Mouse (Mus musculus) yolk sac, embryonic 10.5 days (tissue): ENCODE measurements around the gene Olfr821.
"Not testable (repeated sequence)": the region's sequence is repeated elsewhere in the genome, so short reads cannot be mapped to it uniquely, and the experiment has no call there.

Experiments
- DNase-seq: peaks from one replicate; pipeline ENCODE4 v3.0.0-alpha.2; 2017; ENCODE audit warnings: low spot score

Olfr821 gene

GRCm38 (mm10) chr10:130030048-130030447 is at the start of gene Olfr821:
Olfr821 (plus strand) TSS chr10:130030348.
- no peak for DNase-seq

DNA sequence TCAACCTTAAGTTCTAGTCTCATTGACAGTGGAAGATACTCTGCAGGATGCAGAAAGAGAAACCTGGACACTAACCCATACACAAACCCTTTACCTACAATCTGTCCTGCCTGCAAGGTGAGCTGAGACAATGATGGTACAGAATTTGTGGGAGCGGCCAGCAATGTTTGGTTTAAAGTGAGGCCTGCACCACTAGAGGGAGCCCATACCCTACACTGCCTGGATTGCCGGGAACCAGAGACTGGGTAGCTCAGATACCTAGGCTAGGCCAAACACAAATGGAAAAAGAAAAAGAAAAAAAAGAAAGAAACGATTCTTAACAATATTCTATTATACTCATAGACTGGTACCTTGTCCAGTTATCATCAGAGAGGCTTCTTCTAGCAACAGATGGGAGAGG is 48.3 kb upstream of the Olfr821 start:
- DNase-seq: not testable (repeated sequence)

- DNase-seq: not testable (repeated sequence)
These were observed 45.2 kb upstream of the Olfr821 start, which contains the start of gene Gm10310 for GRCm38 (mm10) chr10:129984962-129985361. Gm10310 (minus strand) TSS chr10:129985062.

DNA sequence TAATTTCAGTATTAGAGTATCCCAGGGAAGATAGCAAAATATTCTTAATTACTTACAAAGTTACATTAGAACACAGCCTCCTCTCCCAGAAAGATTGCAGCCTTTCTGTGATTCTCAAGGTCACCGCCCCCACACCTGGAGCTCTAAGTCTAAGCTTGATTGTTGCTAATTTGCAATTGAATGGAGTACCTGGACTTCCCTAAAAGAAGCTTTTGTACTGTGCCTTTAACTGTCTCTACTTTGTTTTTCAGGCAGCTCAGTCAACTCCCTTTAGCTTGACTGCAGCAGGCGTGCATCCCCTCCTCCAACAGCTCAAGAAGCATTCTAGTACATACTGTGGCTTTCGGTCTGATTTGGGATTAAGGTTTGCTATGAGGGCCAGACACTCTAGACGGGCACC is 26.0 kb upstream of the Olfr821 start:
- not testable (repeated sequence) for DNase-seq

DNA sequence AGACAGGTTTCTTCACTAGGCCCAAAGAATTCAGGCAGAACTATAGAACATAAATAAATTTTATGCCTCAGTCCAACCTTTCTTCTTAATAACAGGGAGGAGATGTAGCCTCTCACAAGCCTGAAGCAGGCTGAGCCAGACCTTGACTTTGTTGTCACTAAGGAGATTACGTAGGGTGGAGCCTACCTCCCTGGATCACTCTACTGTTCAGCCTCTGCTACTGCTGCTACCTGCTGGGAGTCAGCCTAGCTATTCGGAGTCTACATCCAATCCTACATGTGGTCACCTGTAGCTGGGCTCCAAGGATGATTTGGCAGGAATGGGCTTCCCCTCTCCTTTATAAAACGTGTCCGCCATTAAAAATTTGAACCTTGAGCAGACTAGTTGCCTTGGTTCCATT is 24.8 kb upstream of the Olfr821 start:
- not testable (repeated sequence) for DNase-seq

GRCm38 (mm10) chr10:130012321-130012720 is 17.8 kb upstream of the Olfr821 start, which contains the start of gene Olfr820:
Olfr820 (plus strand) TSS chr10:130012621.
- no peak for DNase-seq

DNA sequence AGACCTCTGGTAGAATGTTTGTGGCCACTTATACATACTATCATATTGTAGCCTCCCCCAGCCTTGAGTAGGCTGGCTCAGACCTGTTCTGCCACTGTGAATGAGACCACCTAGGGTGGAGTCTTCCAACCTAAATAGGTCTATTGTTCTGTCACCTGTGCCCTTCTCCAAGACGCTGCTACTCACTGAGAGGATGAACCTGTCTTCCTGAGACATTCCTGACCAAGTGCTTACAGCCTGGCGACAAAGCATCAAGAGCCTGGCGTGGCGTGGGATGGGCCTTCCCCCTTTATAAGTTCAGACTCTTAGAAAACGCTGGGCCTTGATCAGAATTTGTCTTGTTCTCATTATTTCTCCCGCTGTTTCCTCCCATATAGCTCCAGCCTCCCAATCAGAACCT is 6.9 kb downstream of the Olfr821 start:
- no peak for DNase-seq

GRCm38 (mm10) chr10:130070910-130071309 is 40.8 kb downstream of the Olfr821 start, which contains the start of gene Olfr822:
Olfr822 (plus strand) TSS chr10:130071210.
- DNase-seq: no peak
